ENCODE assay signal across 13 mouse cellular contexts in genomic region chr4:55815832-55816231, GRCm38 (mm10).
DNase-seq lines count a peak whose midpoint lies in the region; ATAC-seq and TF ChIP-seq lines count a peak whose summit lies in the region.
"Had no signal": no experiment of that assay in that cellular context is flagged by ENCODE, and none has a peak within 500 bp of the region (broad histone marks: within the 10 kb centered on the region; RNA-seq: fewer than 3 reads in every experiment).

No protein-coding gene starts in this region.

- no peak for ATAC-seq in midbrain, embryonic 16.5 days
- ATAC-seq: forebrain, embryonic 14.5 days; hindbrain, embryonic 16.5 days had no signal

- H3K27me3 ChIP-seq in midbrain, embryonic 16.5 days (ENCODE audit: control insufficient read depth, insufficient read depth, low read depth, low read length) = no peaks in the 10 kb centered on the region
- H3K27me3 ChIP-seq: embryonic facial prominence, embryonic 15.5 days had no signal

- no peaks in the 10 kb centered on the region for H3K36me3 ChIP-seq in midbrain, embryonic 16.5 days (ENCODE audit: control insufficient read depth, insufficient read depth, low read length)
- H3K36me3 ChIP-seq: embryonic facial prominence, embryonic 15.5 days had no signal

- H3K4me3 ChIP-seq in lung, adult 2 months (replicated peaks; ENCODE audit: extremely low read depth, low read depth, low read length) = no peak overlapping the region
- no peak overlapping the region for H3K4me3 ChIP-seq in midbrain, embryonic 16.5 days (ENCODE audit: low read depth, low read length)
- H3K4me3 ChIP-seq: embryonic facial prominence, embryonic 15.5 days had no signal

- H3K9me3 ChIP-seq in midbrain, embryonic 16.5 days (replicated peaks; ENCODE audit: control insufficient read depth, low read length, poor library complexity, severe bottlenecking) = no peaks in the 10 kb centered on the region
- H3K9me3 ChIP-seq: embryonic facial prominence, embryonic 15.5 days had no signal

- no peak overlapping the region for H3K4me2 ChIP-seq in midbrain, embryonic 16.5 days (ENCODE audit: low read length)
- H3K4me2 ChIP-seq: embryonic facial prominence, embryonic 15.5 days had no signal

- peaks cover 5% of the 10 kb centered on the region; the same call in 1 of the 2 replicates for H3K4me1 ChIP-seq in lung, adult 2 months (ENCODE audit: control insufficient read depth, insufficient read depth, low read length)
- no peaks in the 10 kb centered on the region for H3K4me1 ChIP-seq in midbrain, embryonic 16.5 days (ENCODE audit: control insufficient read depth, insufficient read depth, low read length)
- H3K4me1 ChIP-seq: embryonic facial prominence, embryonic 15.5 days had no signal

- TF ChIP-seq POLR2A in lung, adult 2 months (IDR thresholded peaks at IDR 0.05; ENCODE audit: borderline replicate concordance, extremely low read depth, low read depth, low read length) = no peak

- H3K9ac ChIP-seq in midbrain, embryonic 16.5 days (ENCODE audit: low read depth, low read length) = no peak overlapping the region
- H3K9ac ChIP-seq: embryonic facial prominence, embryonic 15.5 days had no signal

- TF ChIP-seq CTCF in lung, adult 2 months (IDR thresholded peaks at IDR 0.05; ENCODE audit: insufficient read depth, low read length) = no peak

- 60% methylated on average over 3 of the region's 3 CpGs for WGBS in lung, adult 2 months
- 97% methylated on average over 3 of the region's 3 CpGs for WGBS in midbrain, embryonic 16.5 days

- H3K27ac ChIP-seq in midbrain, embryonic 16.5 days (ENCODE audit: low read length) = no peak overlapping the region
- H3K27ac ChIP-seq: embryonic facial prominence, embryonic 15.5 days had no signal

- peak; percentile 31 for DNase-seq in adrenal gland, adult 2 months
- no peak for DNase-seq in adrenal gland, postnatal 4 days (ENCODE audit: low spot score in 2 of 2)
- DNase-seq in lung, adult 18-20 months = peak; percentile 59 to 63
- no peak for DNase-seq in lung, adult 2 months
- peak; percentile 21 for DNase-seq in lung, postnatal 10 days
- no peak for DNase-seq in cerebellum, adult 11-12 months
- no peak for DNase-seq in gastrocnemius, postnatal 10 days
- DNase-seq: gastrocnemius, postnatal 14 days; kidney, adult 9 months had no signal

Comparison
In these comparisons a context has a peak if more than half of its experiments do, and no peak if none do; other contexts are left out.
1. DNase-seq: peak in adrenal gland, adult 2 months (single experiment), lung, adult 18-20 months (2 of 2) and lung, postnatal 10 days (single experiment); none in adrenal gland, postnatal 4 days (0 of 2), lung, adult 2 months (single experiment), cerebellum, adult 11-12 months (single experiment) and gastrocnemius, postnatal 10 days (single experiment).